Mouse (Mus musculus) limb, embryonic 15.5 days (tissue): ENCODE measurements at regions not wholly inside any gene's neighbourhood (a gene's known extent, or its start where the extent isn't known, plus 50 kb on each side); places are given as distances from the start of the nearest gene placed in this dataset.
"Not testable (repeated sequence)": the region's sequence is repeated elsewhere in the genome, so short reads cannot be mapped to it uniquely, and the experiment has no call there.

ENCODE experiments used
- ATAC-seq: fragments of 200-750 bp; cut with Nextera tagmentation; 2 replicates; pipeline ENCODE4 v1.8.0; 2017; ENCODE audit warnings: low read depth, moderate TSS enrichment; ENCODE audit not compliant: insufficient number of reproducible peaks, low FRiP score, low TSS enrichment
- H3K27ac ChIP-seq: fragments of 300-500 bp; sonication (generic); 2 replicates; pipeline ENCODE4 v1.5.1; 2015; ENCODE audit warnings: moderate library complexity, mild to moderate bottlenecking, inconsistent platforms
- H3K27me3 ChIP-seq: fragments of 300-500 bp; sonication (generic); 2 replicates; pipeline ENCODE4 v1.6.1; 2015; ENCODE audit warnings: inconsistent platforms
- H3K36me3 ChIP-seq: fragments of 300-500 bp; sonication (generic); 2 replicates; pipeline ENCODE4 v1.6.1; 2015; ENCODE audit warnings: inconsistent platforms
- H3K4me1 ChIP-seq: fragments of 300-500 bp; sonication (generic); 2 replicates; pipeline ENCODE4 v1.6.1; 2015; ENCODE audit warnings: inconsistent platforms
- H3K4me2 ChIP-seq: fragments of 300-500 bp; sonication (generic); 2 replicates; pipeline ENCODE4 v1.6.1; 2015; ENCODE audit warnings: mild to moderate bottlenecking, inconsistent platforms
- H3K4me3 ChIP-seq: fragments of 300-500 bp; sonication (generic); 2 replicates; pipeline ENCODE4 v1.5.1; 2015; ENCODE audit warnings: mild to moderate bottlenecking, inconsistent platforms
- H3K9ac ChIP-seq: fragments of 300-500 bp; sonication (generic); 2 replicates; pipeline ENCODE4 v1.6.1; 2015; ENCODE audit warnings: inconsistent platforms
- H3K9me3 ChIP-seq: fragments of 300-500 bp; sonication (generic); 2 replicates; pipeline ENCODE4 v1.6.1; 2016; ENCODE audit warnings: inconsistent platforms
- WGBS: fragments of 180-500 bp; shearing (Covaris S2); methylation state at CpG from one replicate; pipeline ENCODE4 v1.1.7; 2015; 5-methylcytosine and 5-hydroxymethylcytosine counted together

- Histone ChIP-seq H3K4me1 (no peaks in the 10 kb centered on the region), H3K4me3 (no peak overlapping the region), H3K27me3 (no peaks in the 10 kb centered on the region), H3K27ac (no peak overlapping the region), H3K4me2 (no peak overlapping the region), H3K9me3 (no peaks in the 10 kb centered on the region), H3K36me3 (no peaks in the 10 kb centered on the region), H3K9ac (no peak overlapping the region)
- no peak for ATAC-seq
- WGBS = 74% methylated on average over 6 of the region's 6 CpGs
Measured at GRCm38 (mm10) chr5:91792732-91793131, 170.1 kb downstream of the Rchy1 start.

GRCm38 (mm10) chr5:91790412-91790811 is 172.5 kb downstream of the Rchy1 start:
- H3K4me3 ChIP-seq = no peak overlapping the region
- no peaks in the 10 kb centered on the region for H3K36me3 ChIP-seq
- no peaks in the 10 kb centered on the region for H3K27me3 ChIP-seq
- WGBS = 31% methylated on average over 2 of the region's 2 CpGs
- no peak overlapping the region for H3K27ac ChIP-seq
- H3K9me3 ChIP-seq = no peaks in the 10 kb centered on the region
- no peak overlapping the region for H3K4me2 ChIP-seq
- no peak overlapping the region for H3K9ac ChIP-seq
- ATAC-seq = 0 out of 2 replicates have a peak, but pooled peaks have one; percentile 40
- no peaks in the 10 kb centered on the region for H3K4me1 ChIP-seq

- H3K4me3 ChIP-seq = no peak overlapping the region
- H3K9ac ChIP-seq = no peak overlapping the region
- 87% methylated on average over 8 of the region's 8 CpGs for WGBS
- H3K9me3 ChIP-seq = no peaks in the 10 kb centered on the region
- no peak overlapping the region for H3K4me2 ChIP-seq
- no peaks in the 10 kb centered on the region for H3K36me3 ChIP-seq
- no peak for ATAC-seq
- H3K27ac ChIP-seq = no peak overlapping the region
- H3K27me3 ChIP-seq = no peaks in the 10 kb centered on the region
- H3K4me1 ChIP-seq = no peaks in the 10 kb centered on the region
Measured at GRCm38 (mm10) chr5:91783966-91784365, 178.9 kb downstream of the Rchy1 start.

- H3K27me3 ChIP-seq = no peaks in the 10 kb centered on the region
- no peak overlapping the region for H3K4me3 ChIP-seq
- no peaks in the 10 kb centered on the region for H3K4me1 ChIP-seq
- no peak overlapping the region for H3K9ac ChIP-seq
- H3K27ac ChIP-seq = no peak overlapping the region
- H3K4me2 ChIP-seq = no peak overlapping the region
- H3K36me3 ChIP-seq = no peaks in the 10 kb centered on the region
- no peak for ATAC-seq
- H3K9me3 ChIP-seq = no peaks in the 10 kb centered on the region
Measured at GRCm38 (mm10) chr5:91776971-91777370, 185.9 kb downstream of the Rchy1 start.

- WGBS = 70% methylated on average over 3 of the region's 3 CpGs
- Histone ChIP-seq H3K9me3 (no peaks in the 10 kb centered on the region), H3K4me3 (no peak overlapping the region), H3K27me3 (no peaks in the 10 kb centered on the region), H3K9ac (no peak overlapping the region), H3K27ac (no peak overlapping the region), H3K4me2 (no peak overlapping the region), H3K4me1 (no peaks in the 10 kb centered on the region), H3K36me3 (no peaks in the 10 kb centered on the region)
- no peak for ATAC-seq
Measured at GRCm38 (mm10) chr5:91774065-91774464, 188.8 kb downstream of the Rchy1 start.

GRCm38 (mm10) chr5:91767886-91768285 is 195.0 kb downstream of the Rchy1 start:
- Histone ChIP-seq H3K9ac (no peak overlapping the region), H3K27ac (no peak overlapping the region), H3K4me2 (no peak overlapping the region), H3K4me1 (peaks cover 2% of the 10 kb centered on the region; the same call in 1 of the 2 replicates), H3K4me3 (no peak overlapping the region), H3K36me3 (no peaks in the 10 kb centered on the region), H3K27me3 (no peaks in the 10 kb centered on the region), H3K9me3 (no peaks in the 10 kb centered on the region)
- ATAC-seq = no peak
- WGBS = 62% methylated on average over 7 of the region's 7 CpGs

DNA sequence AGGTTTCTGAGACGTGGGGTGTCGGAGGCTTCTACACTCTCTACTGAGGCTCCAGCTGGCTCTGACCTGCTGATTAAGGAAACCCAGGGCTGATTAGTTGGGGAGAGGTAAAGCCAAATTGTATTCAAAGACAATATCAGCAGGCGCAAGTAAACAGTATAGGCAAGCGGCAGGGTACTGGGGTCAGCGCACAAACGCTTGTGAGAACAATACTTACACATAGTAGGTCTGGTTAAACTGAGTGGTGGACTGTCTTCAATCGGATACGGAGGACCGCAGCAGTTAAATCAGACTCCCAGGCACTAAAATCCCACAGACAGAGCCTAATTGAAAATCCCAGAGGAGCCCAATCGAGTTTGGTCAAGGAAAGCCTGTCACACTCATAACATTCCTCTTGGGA is 195.8 kb downstream of the Rchy1 start:
- Histone ChIP-seq H3K9ac (no peak overlapping the region), H3K4me2 (no peak overlapping the region), H3K27ac (no peak overlapping the region), H3K4me1 (peaks cover 2% of the 10 kb centered on the region; the same call in 1 of the 2 replicates), H3K9me3 (no peaks in the 10 kb centered on the region), H3K36me3 (no peaks in the 10 kb centered on the region), H3K27me3 (no peaks in the 10 kb centered on the region), H3K4me3 (no peak overlapping the region)
- WGBS = 49% methylated on average over 10 of the region's 10 CpGs
- ATAC-seq = no peak

GRCm38 (mm10) chr5:91764621-91765020 is 198.2 kb downstream of the Rchy1 start:
- Histone ChIP-seq H3K4me3 (no peak overlapping the region), H3K9me3 (no peaks in the 10 kb centered on the region), H3K36me3 (no peaks in the 10 kb centered on the region), H3K4me1 (peaks cover 2% of the 10 kb centered on the region; the same call in 1 of the 2 replicates), H3K27ac (no peak overlapping the region), H3K9ac (no peak overlapping the region), H3K4me2 (no peak overlapping the region), H3K27me3 (no peaks in the 10 kb centered on the region)
- WGBS = 34% methylated on average over 10 of the region's 10 CpGs
- no peak for ATAC-seq

DNA sequence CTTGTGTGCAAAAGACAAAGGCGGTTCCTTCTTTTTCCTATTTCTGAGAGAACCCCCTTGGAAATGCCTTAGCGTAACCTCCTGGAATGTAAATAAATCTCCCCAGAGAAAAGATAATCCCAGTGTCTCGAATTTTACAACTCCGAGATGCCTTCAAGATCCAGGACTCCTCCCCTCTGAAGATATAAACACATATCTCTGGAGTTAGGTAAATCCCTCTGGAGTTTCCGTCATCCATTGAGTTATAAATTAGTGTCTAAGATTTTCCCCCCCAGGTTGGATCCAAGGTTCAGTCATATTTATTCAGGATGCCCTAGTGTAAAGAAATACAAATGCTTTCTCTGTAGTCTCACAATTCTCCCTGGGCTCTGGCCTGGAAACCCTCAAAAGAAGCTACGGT is 200.3 kb downstream of the Rchy1 start:
- Histone ChIP-seq H3K36me3 (no peaks in the 10 kb centered on the region), H3K9ac (no peak overlapping the region), H3K27me3 (no peaks in the 10 kb centered on the region), H3K4me1 (peaks cover 2% of the 10 kb centered on the region; the same call in 1 of the 2 replicates), H3K27ac (no peak overlapping the region), H3K4me2 (no peak overlapping the region), H3K4me3 (no peak overlapping the region), H3K9me3 (no peaks in the 10 kb centered on the region)
- WGBS = 53% methylated on average over 6 of the region's 6 CpGs
- no peak for ATAC-seq

- Histone ChIP-seq H3K4me1 (no peaks in the 10 kb centered on the region), H3K27ac (no peak overlapping the region), H3K27me3 (no peaks in the 10 kb centered on the region), H3K4me3 (no peak overlapping the region), H3K9me3 (no peaks in the 10 kb centered on the region), H3K36me3 (no peaks in the 10 kb centered on the region), H3K9ac (no peak overlapping the region), H3K4me2 (no peak overlapping the region)
- no peak for ATAC-seq
- WGBS = 65% methylated on average over 10 of the region's 10 CpGs
Measured at GRCm38 (mm10) chr5:91755958-91756357, 206.9 kb downstream of the Rchy1 start.

DNA sequence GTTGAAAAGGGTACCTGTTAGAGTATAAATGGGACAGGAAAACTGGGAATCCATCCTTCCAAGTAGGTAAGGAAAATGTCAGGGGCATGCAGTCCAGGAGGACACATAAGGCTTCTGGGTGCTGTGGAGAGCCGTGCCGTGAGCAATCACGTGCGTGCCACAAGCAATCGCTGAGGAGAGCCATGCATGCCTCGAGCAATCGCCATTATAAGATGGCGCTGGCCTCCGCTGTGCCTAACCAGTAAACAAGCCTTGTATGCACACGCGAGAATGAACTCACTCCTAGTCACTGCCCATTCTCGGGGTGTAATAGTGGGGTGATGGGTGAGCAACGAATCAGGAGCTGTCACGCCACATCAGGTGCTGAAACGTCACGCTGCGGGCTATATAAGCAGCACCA is 210.0 kb downstream of the Rchy1 start:
- 89% methylated on average over 17 of the region's 17 CpGs for WGBS
- H3K4me3 ChIP-seq, ATAC-seq, H3K4me2 ChIP-seq, H3K4me1 ChIP-seq, H3K9me3 ChIP-seq, H3K27me3 ChIP-seq, H3K9ac ChIP-seq, H3K27ac ChIP-seq, H3K36me3 ChIP-seq: not testable (repeated sequence)

DNA sequence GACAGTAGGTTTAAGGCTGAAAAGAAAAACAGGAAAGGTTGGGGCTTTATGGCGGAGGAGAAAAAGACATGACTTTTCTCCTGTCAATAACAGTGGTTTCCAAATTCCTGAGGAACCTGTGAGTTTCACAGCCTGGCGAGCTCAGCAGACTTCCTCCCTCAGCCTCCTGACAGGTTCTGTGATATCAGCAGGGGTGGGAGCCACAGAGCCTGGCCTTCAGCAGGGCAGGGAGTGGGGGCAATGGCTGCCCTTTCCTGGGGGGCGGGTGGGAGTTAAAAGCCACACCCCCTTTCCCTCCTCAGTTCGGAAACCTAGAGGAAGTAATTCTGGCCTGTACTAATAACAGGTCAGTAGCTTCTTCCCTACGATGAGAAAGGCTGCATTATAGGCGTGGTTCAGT is 211.7 kb downstream of the Rchy1 start:
- no peak overlapping the region for H3K4me2 ChIP-seq
- ATAC-seq = no peak

GRCm38 (mm10) chr5:91746077-91746476 is 216.8 kb downstream of the Rchy1 start:
- WGBS = 39% methylated on average over 5 of the region's 5 CpGs
- ATAC-seq = no peak

More for the DNA sequence above, 211.7 kb downstream of the Rchy1 start:
- Histone ChIP-seq H3K27ac (no peak overlapping the region), H3K4me3 (no peak overlapping the region), H3K4me1 (no peaks in the 10 kb centered on the region), H3K36me3 (no peaks in the 10 kb centered on the region), H3K9me3 (no peaks in the 10 kb centered on the region), H3K27me3 (no peaks in the 10 kb centered on the region), H3K9ac (no peak overlapping the region)
- WGBS = 57% methylated on average over 6 of the region's 6 CpGs

More at GRCm38 (mm10) chr5:91746077-91746476, 216.8 kb downstream of the Rchy1 start:
- no peaks in the 10 kb centered on the region for H3K4me1 ChIP-seq
- H3K9ac ChIP-seq = no peak overlapping the region
- H3K4me2 ChIP-seq = no peak overlapping the region
- no peaks in the 10 kb centered on the region for H3K36me3 ChIP-seq
- H3K9me3 ChIP-seq = no peaks in the 10 kb centered on the region
- H3K27ac ChIP-seq = no peak overlapping the region
- H3K27me3 ChIP-seq = no peaks in the 10 kb centered on the region
- H3K4me3 ChIP-seq = no peak overlapping the region
